Mouse (Mus musculus) cerebellum, postnatal 10 days (tissue): ENCODE results near the gene Stat6.

Experiments
- DNase-seq, 2 experiments: peaks; one replicate each; pipeline ENCODE4 v3.0.0; 2021; ENCODE audit warnings: mixed read lengths in 2 of 2

The Stat6 gene

GRCm38 (mm10) chr10:127615591-127615990 is 27.2 kb upstream of the Stat6 start:
- peak in 1 of 2 experiments; percentile 65 for DNase-seq

GRCm38 (mm10) chr10:127616261-127616679 is 26.5 kb upstream of the Stat6 start:
- DNase-seq: no peak

- DNase-seq: peak; percentile 54 to 59
Observed at GRCm38 (mm10) chr10:127617294-127617693, 25.5 kb upstream of the Stat6 start.

- DNase-seq: peak in 1 of 2 experiments; percentile 66
Observed at GRCm38 (mm10) chr10:127618173-127618572, 24.6 kb upstream of the Stat6 start.

- no peak for DNase-seq
Observed at GRCm38 (mm10) chr10:127619119-127619721, 23.6 kb upstream of the Stat6 start.

GRCm38 (mm10) chr10:127619941-127620405 is 22.8 kb upstream of the Stat6 start:
- peak in 1 of 2 experiments; percentile 55 for DNase-seq

GRCm38 (mm10) chr10:127620406-127621190 is 22.2 kb upstream of the Stat6 start, which contains the start of gene Lrp1:
Gene Lrp1 (minus strand): TSS chr10:127621148.
- DNase-seq: peak; percentile 68 to 70

GRCm38 (mm10) chr10:127621191-127622056 is 21.4 kb upstream of the Stat6 start:
- DNase-seq: peak; percentile 97

- DNase-seq: peak; percentile 78 to 81
Observed at GRCm38 (mm10) chr10:127622057-127622392, 20.8 kb upstream of the Stat6 start.

GRCm38 (mm10) chr10:127622661-127623060 is 20.1 kb upstream of the Stat6 start:
- DNase-seq: no peak

GRCm38 (mm10) chr10:127623439-127624216 is 19.2 kb upstream of the Stat6 start:
- no peak for DNase-seq

- DNase-seq: peak; percentile 72 to 85
Observed at GRCm38 (mm10) chr10:127626433-127626832, 16.4 kb upstream of the Stat6 start.

GRCm38 (mm10) chr10:127631261-127632214 is 11.2 kb upstream of the Stat6 start:
- DNase-seq: no peak

- no peak for DNase-seq
Observed at GRCm38 (mm10) chr10:127632668-127633271, 10.0 kb upstream of the Stat6 start.

GRCm38 (mm10) chr10:127640421-127640820 is 2.4 kb upstream of the Stat6 start:
- no peak for DNase-seq

GRCm38 (mm10) chr10:127641861-127642771 is 670 bp upstream of the Stat6 start:
- DNase-seq: peak; percentile 95 to 97

GRCm38 (mm10) chr10:127643553-127644238 is 910 bp downstream of the Stat6 start:
- peak; percentile 40 for DNase-seq

GRCm38 (mm10) chr10:127645791-127646190 is 3.0 kb downstream of the Stat6 start:
- no peak for DNase-seq
